24 mouse cellular contexts compared by ENCODE assay signal in the genomic region with DNA sequence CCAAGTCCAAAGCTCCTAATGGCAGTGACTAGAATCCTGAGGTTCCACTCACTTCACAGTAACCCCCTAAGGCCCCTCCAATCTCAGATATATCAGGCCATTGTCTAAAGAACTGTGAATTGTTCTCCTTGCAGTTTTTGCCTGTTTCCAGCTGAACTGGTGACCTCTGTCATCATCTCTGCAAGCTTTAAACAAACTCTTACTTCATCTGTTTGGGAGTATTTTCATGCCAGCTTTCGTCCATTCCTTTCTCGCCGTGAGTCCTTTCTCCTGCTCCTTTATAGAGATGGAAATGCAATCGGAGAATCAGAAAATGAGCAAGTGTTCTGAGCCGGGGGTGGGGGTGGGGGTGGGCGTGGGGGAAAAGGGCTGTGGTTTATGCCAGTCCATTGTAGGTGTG.
DNase-seq lines count a peak whose midpoint lies in the region; ATAC-seq and TF ChIP-seq lines count a peak whose summit lies in the region.
"Had no signal": no experiment of that assay in that cellular context is flagged by ENCODE, and none has a peak within 500 bp of the region (broad histone marks: within the 10 kb centered on the region; RNA-seq: fewer than 3 reads in every experiment).

No protein-coding gene starts in this region.

- no peak for TF ChIP-seq EP300 in lung, postnatal 0 days (IDR thresholded peaks at IDR 0.05)
- TF ChIP-seq EP300 in liver, postnatal 0 days (IDR thresholded peaks at IDR 0.05; ENCODE audit: low read depth), result no peak

- DNase-seq in liver (no peak), adipocyte (ENCODE audit: low spot score) (peak; percentile 61)
- peak; percentile 60 for DNase-seq in lung, postnatal 0 days (ENCODE audit: low spot score)
- no peak for DNase-seq in lung, postnatal 25 days (ENCODE audit: low spot score)
- DNase-seq in liver, postnatal 0 days, result no peak
- DNase-seq: adrenal gland, adult 8-10 months; adrenal gland, postnatal 25 days; cerebellum, adult 11-12 months; cerebellum, adult 8-10 months; cerebellum, postnatal 10 days; cerebellum, postnatal 36 days; embryo, embryonic 11 days; gastrocnemius, postnatal 14 days; heart, adult 11 months had no signal

- no peak overlapping the region for H3K9ac ChIP-seq in liver, embryonic 15.5 days
- H3K9ac ChIP-seq in lung, postnatal 0 days (replicated peaks; ENCODE audit: low read depth), result no peak overlapping the region
- no peak overlapping the region for H3K9ac ChIP-seq in liver, postnatal 0 days (replicated peaks)
- H3K9ac ChIP-seq: embryonic facial prominence, embryonic 13.5 days; forebrain, embryonic 12.5 days; forebrain, embryonic 15.5 days; hindbrain, embryonic 12.5 days; hindbrain, embryonic 15.5 days had no signal

- no peak overlapping the region for H3K4me2 ChIP-seq in liver, embryonic 15.5 days
- H3K4me2 ChIP-seq in lung, postnatal 0 days (replicated peaks; ENCODE audit: low read depth, low read length), result no peak overlapping the region
- H3K4me2 ChIP-seq in liver, postnatal 0 days (ENCODE audit: low read depth, low read length), result 0 out of 2 replicates have a peak overlapping the region, but pooled peaks have one; percentile 6
- H3K4me2 ChIP-seq: embryonic facial prominence, embryonic 13.5 days; forebrain, embryonic 12.5 days; forebrain, embryonic 15.5 days; heart, embryonic 11.5 days; hindbrain, embryonic 12.5 days; hindbrain, embryonic 15.5 days had no signal

- no peak overlapping the region for H3K4me3 ChIP-seq in liver, embryonic 15.5 days (replicated peaks)
- no peak overlapping the region for H3K4me3 ChIP-seq in lung, postnatal 0 days (ENCODE audit: low read depth, low read length)
- H3K4me3 ChIP-seq in liver, postnatal 0 days (ENCODE audit: low read depth, low read length), result no peak overlapping the region
- H3K4me3 ChIP-seq: embryonic facial prominence, embryonic 10.5 days; embryonic facial prominence, embryonic 13.5 days; erythroblast, embryonic 14.5 days; forebrain, embryonic 12.5 days; forebrain, embryonic 15.5 days; hindbrain, embryonic 12.5 days; hindbrain, embryonic 15.5 days had no signal

- H3K9me3 ChIP-seq in liver, embryonic 15.5 days (replicated peaks), result no peaks in the 10 kb centered on the region
- no peaks in the 10 kb centered on the region for H3K9me3 ChIP-seq in lung, postnatal 0 days (ENCODE audit: low read length)
- H3K9me3 ChIP-seq in liver, postnatal 0 days (ENCODE audit: low read length), result no peaks in the 10 kb centered on the region
- H3K9me3 ChIP-seq: embryonic facial prominence, embryonic 10.5 days; embryonic facial prominence, embryonic 13.5 days; forebrain, embryonic 12.5 days; forebrain, embryonic 15.5 days; hindbrain, embryonic 12.5 days; hindbrain, embryonic 15.5 days had no signal

- H3K27ac ChIP-seq in liver, embryonic 15.5 days (replicated peaks), result 0 out of 2 replicates have a peak overlapping the region, but pooled peaks have one; percentile 34
- peak overlapping the region; percentile 15; the same call in 1 of the 2 replicates for H3K27ac ChIP-seq in lung, postnatal 0 days (ENCODE audit: low read length)
- peak overlapping the region; percentile 60; the same call in 1 of the 2 replicates for H3K27ac ChIP-seq in liver, postnatal 0 days (ENCODE audit: low read depth)
- H3K27ac ChIP-seq: embryonic facial prominence, embryonic 10.5 days; embryonic facial prominence, embryonic 13.5 days; forebrain, embryonic 12.5 days; forebrain, embryonic 15.5 days; hindbrain, embryonic 12.5 days; hindbrain, embryonic 15.5 days had no signal

- WGBS in liver, embryonic 15.5 days (ENCODE audit: insufficient replicate concordance), result 62% methylated on average over 6 of the region's 6 CpGs
- 40% methylated on average over 6 of the region's 6 CpGs for WGBS in lung, postnatal 0 days
- WGBS in liver, postnatal 0 days (ENCODE audit: insufficient replicate concordance), result 66% methylated on average over 6 of the region's 6 CpGs

- H3K36me3 ChIP-seq in liver, embryonic 15.5 days (replicated peaks), result no peaks in the 10 kb centered on the region
- H3K36me3 ChIP-seq in lung, postnatal 0 days (ENCODE audit: insufficient read depth, low read length), result no peaks in the 10 kb centered on the region; the same call in 1 of the 2 replicates
- H3K36me3 ChIP-seq in liver, postnatal 0 days (replicated peaks; ENCODE audit: insufficient read depth, low read length), result 0 out of 2 replicates have a peak, but pooled peaks cover 1% of the 10 kb centered on the region
- H3K36me3 ChIP-seq: hindbrain, embryonic 12.5 days; hindbrain, embryonic 15.5 days had no signal

- no peaks in the 10 kb centered on the region for H3K27me3 ChIP-seq in liver, embryonic 15.5 days
- H3K27me3 ChIP-seq in lung, postnatal 0 days (replicated peaks; ENCODE audit: insufficient read depth, low read length), result no peaks in the 10 kb centered on the region
- no peaks in the 10 kb centered on the region for H3K27me3 ChIP-seq in liver, postnatal 0 days (ENCODE audit: insufficient read depth, low read length)
- H3K27me3 ChIP-seq: embryonic facial prominence, embryonic 13.5 days; forebrain, embryonic 15.5 days; hindbrain, embryonic 12.5 days; hindbrain, embryonic 15.5 days had no signal

- no peak for TF ChIP-seq CTCF in lung, postnatal 0 days (IDR thresholded peaks at IDR 0.05)
- TF ChIP-seq CTCF in liver, postnatal 0 days (IDR thresholded peaks at IDR 0.05; ENCODE audit: low read depth), result no peak

- H3K4me1 ChIP-seq in liver, embryonic 15.5 days (replicated peaks), result peaks cover 15% of the 10 kb centered on the region; the same call in 1 of the 2 replicates
- H3K4me1 ChIP-seq in lung, postnatal 0 days (ENCODE audit: insufficient read depth, low read depth, low read length), result peaks cover 20% of the 10 kb centered on the region
- peaks cover 20% of the 10 kb centered on the region for H3K4me1 ChIP-seq in liver, postnatal 0 days (ENCODE audit: insufficient read depth)

- no peak for ATAC-seq in liver, embryonic 15.5 days (ENCODE audit: insufficient read depth)
- peak; percentile 17; the same call in 1 of the 2 replicates for ATAC-seq in lung, postnatal 0 days
- peak; percentile 58 for ATAC-seq in liver, postnatal 0 days
- ATAC-seq: CD4-positive, CD25-positive, alpha-beta regulatory T cell, adult 4 months; forebrain, embryonic 15.5 days had no signal

Comparison
In these comparisons a context has a peak if more than half of its experiments do, and no peak if none do; other contexts are left out.
1. DNase-seq: peak in lung, postnatal 0 days (single experiment) and adipocyte (single experiment); none in liver (single experiment), lung, postnatal 25 days (single experiment) and liver, postnatal 0 days (single experiment).
2. Peak in every context shown above with its lines, with median percentiles within 50 percentile points of each other: H3K27ac ChIP-seq.